Mouse (Mus musculus): ENCODE measurements at regions not wholly inside any gene's neighbourhood (a gene's known extent, or its start where the extent isn't known, plus 50 kb on each side); places are given as distances from the start of the nearest gene placed in this dataset.

DNA sequence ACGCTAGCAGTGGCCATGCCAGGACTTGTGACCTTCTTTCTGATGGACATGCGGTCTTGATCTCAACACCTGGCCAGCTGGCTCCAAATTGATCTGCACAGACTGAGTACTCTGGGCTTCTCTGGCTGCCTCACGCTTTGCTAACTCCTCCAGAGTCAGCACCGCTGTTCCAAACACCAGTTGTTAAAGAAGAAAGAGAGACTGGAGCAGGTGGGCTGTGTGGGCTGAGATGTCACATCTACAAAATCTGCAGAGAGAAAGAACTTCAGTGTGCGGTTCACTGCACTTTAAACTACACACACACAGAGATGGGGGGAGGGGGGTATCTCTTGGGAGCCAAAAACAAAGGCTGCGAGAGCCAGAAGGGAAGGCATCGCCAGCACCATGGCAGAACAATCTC is 234.2 kb downstream of the Rnf144a start:
- no peak for TF ChIP-seq CTCF (IDR thresholded peaks at IDR 0.05; ENCODE audit: low read depth)
- Histone ChIP-seq H3K27ac (ENCODE audit: low read depth, low read length) (no peak overlapping the region), H3K4me2 (ENCODE audit: low read depth) (no peak overlapping the region), H3K36me3 (ENCODE audit: insufficient read depth) (no peaks in the 10 kb centered on the region), H3K9me3 (ENCODE audit: low read length) (no peaks in the 10 kb centered on the region), H3K27me3 (ENCODE audit: insufficient read depth, low read length) (no peaks in the 10 kb centered on the region), H3K9ac (no peak overlapping the region), H3K4me1 (ENCODE audit: insufficient read depth) (no peaks in the 10 kb centered on the region), H3K4me3 (ENCODE audit: low read depth, low read length) (no peak overlapping the region)
- WGBS, result 58% methylated on average over 7 of the region's 7 CpGs
- ATAC-seq (peak; percentile 27; the same call in 1 of the 2 replicates), DNase-seq (peak; percentile 34)

DNA sequence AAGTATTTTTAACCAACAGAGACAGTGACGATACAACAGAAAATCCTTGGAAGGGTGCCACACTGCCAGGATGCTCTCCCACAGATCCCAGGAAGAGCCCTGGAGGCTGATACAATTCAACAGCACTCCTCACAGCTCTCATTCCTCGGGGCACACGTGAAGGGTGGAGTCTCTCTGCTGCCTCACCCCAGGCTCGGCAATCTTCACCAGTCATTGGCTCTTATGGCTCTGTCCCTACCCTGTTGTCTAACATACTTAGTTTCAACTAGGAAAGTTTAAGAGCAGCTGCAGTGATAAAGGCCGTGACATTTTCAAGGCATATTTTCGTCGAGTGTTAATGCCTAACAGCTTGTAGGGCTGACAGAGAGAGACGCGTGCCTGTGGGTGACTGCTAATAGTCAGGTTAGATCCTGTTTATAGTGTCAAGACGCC is 238.8 kb downstream of the Rnf144a start:
- peak; percentile 54 for ATAC-seq
- H3K4me2 ChIP-seq (ENCODE audit: low read depth), result no peak overlapping the region
- H3K27ac ChIP-seq (ENCODE audit: low read depth, low read length), result no peak overlapping the region
- no peaks in the 10 kb centered on the region for H3K36me3 ChIP-seq (ENCODE audit: insufficient read depth)
- no peak for DNase-seq
- H3K9me3 ChIP-seq (ENCODE audit: low read length), result no peaks in the 10 kb centered on the region
- no peak overlapping the region for H3K9ac ChIP-seq
- no peaks in the 10 kb centered on the region for H3K4me1 ChIP-seq (ENCODE audit: insufficient read depth)
- H3K27me3 ChIP-seq (ENCODE audit: insufficient read depth, low read length), result no peaks in the 10 kb centered on the region
- TF ChIP-seq CTCF (IDR thresholded peaks at IDR 0.05; ENCODE audit: low read depth), result no peak
- no peak overlapping the region for H3K4me3 ChIP-seq (ENCODE audit: low read depth, low read length)
- WGBS, result 59% methylated on average over 10 of the region's 10 CpGs

DNA sequence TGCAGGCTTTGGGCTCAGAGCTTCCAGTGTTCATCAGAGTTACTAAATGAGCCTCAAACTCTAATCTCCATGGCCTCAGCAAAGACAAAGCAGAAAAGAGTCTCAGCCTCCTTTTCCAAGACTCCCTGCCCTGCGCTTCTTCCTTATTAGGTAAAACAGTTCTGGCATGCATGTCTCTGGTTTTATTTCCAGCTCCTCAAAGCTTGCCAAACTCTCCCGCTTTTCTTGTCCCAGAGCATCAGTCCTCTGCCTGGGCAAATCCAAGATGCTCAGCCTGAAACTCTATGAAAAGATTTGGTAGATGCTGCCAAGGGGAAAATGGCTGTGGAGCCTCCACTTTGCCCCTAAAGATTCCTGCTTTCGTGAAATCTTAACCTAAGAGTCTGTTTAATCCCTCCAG is 251.6 kb downstream of the Rnf144a start:
- no peaks in the 10 kb centered on the region for H3K36me3 ChIP-seq (ENCODE audit: insufficient read depth)
- ATAC-seq (no peak), DNase-seq (peak; percentile 33)
- H3K9ac ChIP-seq, result no peak overlapping the region
- H3K4me1 ChIP-seq (ENCODE audit: insufficient read depth), result no peaks in the 10 kb centered on the region
- 55% methylated on average over 3 of the region's 3 CpGs for WGBS
- no peaks in the 10 kb centered on the region for H3K9me3 ChIP-seq (ENCODE audit: low read length)
- H3K27me3 ChIP-seq (ENCODE audit: insufficient read depth, low read length), result no peaks in the 10 kb centered on the region
- no peak for TF ChIP-seq CTCF (IDR thresholded peaks at IDR 0.05; ENCODE audit: low read depth)
- no peak overlapping the region for H3K4me2 ChIP-seq (ENCODE audit: low read depth)
- no peak overlapping the region for H3K27ac ChIP-seq (ENCODE audit: low read depth, low read length)
- H3K4me3 ChIP-seq (ENCODE audit: low read depth, low read length), result no peak overlapping the region

DNA sequence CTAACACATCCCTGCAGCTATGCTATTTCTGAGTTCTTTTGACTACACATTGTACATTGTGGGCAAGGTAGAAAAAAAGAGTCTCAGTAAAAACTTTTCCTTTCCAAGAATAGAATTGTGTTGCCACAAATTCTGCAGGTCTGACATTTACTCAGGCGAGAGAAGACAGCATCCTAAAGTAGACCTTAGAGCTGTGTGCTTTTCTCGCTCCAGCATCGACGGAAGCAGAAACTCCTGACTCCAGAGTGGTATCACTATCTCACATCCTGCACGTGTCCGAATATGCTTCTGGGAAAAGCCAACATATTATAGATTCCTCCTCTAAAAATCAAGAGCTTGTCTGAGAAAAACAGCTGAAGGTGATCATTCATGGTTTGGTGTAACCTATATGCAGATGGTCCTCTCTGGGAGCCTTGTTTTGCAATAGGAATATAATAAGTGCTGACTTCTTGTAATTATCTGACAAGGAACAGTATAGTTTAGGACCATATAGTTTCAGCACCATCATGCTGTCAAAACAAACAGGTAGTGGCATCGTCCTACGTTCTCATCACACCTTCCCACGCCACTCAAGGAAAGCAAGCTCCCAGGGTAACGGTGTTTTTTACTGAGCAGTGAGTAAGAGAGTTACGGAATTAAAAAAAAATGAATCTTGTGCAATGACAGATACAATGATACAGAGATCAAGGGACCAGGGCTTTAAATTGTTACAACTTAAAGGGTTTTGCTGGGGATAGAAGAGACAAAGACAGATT is 254.0 kb downstream of the Rnf144a start:
- no peaks in the 10 kb centered on the region for H3K9me3 ChIP-seq (ENCODE audit: low read length)
- no peak overlapping the region for H3K4me2 ChIP-seq (ENCODE audit: low read depth)
- TF ChIP-seq CTCF (IDR thresholded peaks at IDR 0.05; ENCODE audit: low read depth), result no peak
- H3K36me3 ChIP-seq (ENCODE audit: insufficient read depth), result no peaks in the 10 kb centered on the region
- DNase-seq (no peak), ATAC-seq (no peak)
- no peak overlapping the region for H3K27ac ChIP-seq (ENCODE audit: low read depth, low read length)
- no peak overlapping the region for H3K9ac ChIP-seq
- 94% methylated on average over 11 of the region's 11 CpGs for WGBS
- no peak overlapping the region for H3K4me3 ChIP-seq (ENCODE audit: low read depth, low read length)
- H3K4me1 ChIP-seq (ENCODE audit: insufficient read depth), result no peaks in the 10 kb centered on the region
- H3K27me3 ChIP-seq (ENCODE audit: insufficient read depth, low read length), result no peaks in the 10 kb centered on the region

DNA sequence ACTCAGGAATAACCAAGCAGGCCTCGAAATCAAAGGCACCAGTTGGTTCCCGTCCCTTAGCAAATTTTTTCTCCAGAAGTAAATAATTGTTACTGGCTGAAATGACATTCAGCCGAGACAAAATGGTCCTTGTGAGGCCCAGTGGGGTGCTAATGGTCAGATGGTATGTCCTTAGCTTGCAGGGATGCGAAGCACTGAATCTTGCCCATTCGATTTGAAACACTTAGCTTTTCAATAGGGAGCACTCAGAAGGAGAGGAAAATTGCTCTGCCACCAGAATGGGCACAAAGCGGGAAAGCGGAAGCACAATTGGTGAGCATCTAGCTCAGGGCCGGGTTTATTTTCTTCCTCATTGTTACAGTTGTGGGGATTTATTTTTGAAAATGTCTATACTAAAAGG is 262.1 kb downstream of the Rnf144a start:
- Histone ChIP-seq H3K4me1 (ENCODE audit: insufficient read depth) (no peaks in the 10 kb centered on the region), H3K4me3 (ENCODE audit: low read depth, low read length) (no peak overlapping the region), H3K27me3 (ENCODE audit: insufficient read depth, low read length) (no peaks in the 10 kb centered on the region), H3K4me2 (ENCODE audit: low read depth) (no peak overlapping the region), H3K27ac (ENCODE audit: low read depth, low read length) (no peak overlapping the region), H3K36me3 (ENCODE audit: insufficient read depth) (no peaks in the 10 kb centered on the region), H3K9me3 (ENCODE audit: low read length) (no peaks in the 10 kb centered on the region), H3K9ac (no peak overlapping the region)
- no peak for TF ChIP-seq CTCF (IDR thresholded peaks at IDR 0.05; ENCODE audit: low read depth)
- DNase-seq, result no peak
- WGBS, result 32% methylated on average over 8 of the region's 8 CpGs
- ATAC-seq, result no peak

DNA sequence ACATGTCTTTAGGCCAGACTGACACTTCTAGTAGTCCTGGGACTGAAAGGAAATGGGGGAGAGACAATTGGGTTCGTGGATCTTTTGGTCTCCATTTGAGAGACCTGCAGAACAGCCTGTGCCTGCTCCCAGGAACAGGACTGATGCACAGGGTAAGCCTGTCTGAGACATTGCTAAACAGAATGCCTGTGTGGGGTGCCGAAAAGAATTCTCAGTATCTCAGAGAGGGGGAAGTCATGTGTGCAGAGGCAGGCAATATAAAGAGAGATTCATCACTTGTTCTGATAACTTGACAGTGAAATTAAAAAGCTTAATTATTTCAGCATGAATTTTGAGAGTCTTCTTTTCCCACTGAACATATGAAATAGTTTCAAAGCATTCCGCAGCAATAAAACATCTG is 268.7 kb downstream of the Rnf144a start:
- Histone ChIP-seq H3K27me3 (ENCODE audit: insufficient read depth, low read length) (no peaks in the 10 kb centered on the region), H3K27ac (ENCODE audit: low read depth, low read length) (no peak overlapping the region), H3K4me2 (ENCODE audit: low read depth) (no peak overlapping the region), H3K9ac (no peak overlapping the region), H3K4me1 (ENCODE audit: insufficient read depth) (no peaks in the 10 kb centered on the region), H3K36me3 (ENCODE audit: insufficient read depth) (no peaks in the 10 kb centered on the region), H3K9me3 (ENCODE audit: low read length) (no peaks in the 10 kb centered on the region), H3K4me3 (ENCODE audit: low read depth, low read length) (no peak overlapping the region)
- TF ChIP-seq CTCF (IDR thresholded peaks at IDR 0.05; ENCODE audit: low read depth), result no peak
- ATAC-seq (no peak; the same call in 1 of the 2 replicates), DNase-seq (no peak)
- 69% methylated on average over 3 of the region's 3 CpGs for WGBS

DNA sequence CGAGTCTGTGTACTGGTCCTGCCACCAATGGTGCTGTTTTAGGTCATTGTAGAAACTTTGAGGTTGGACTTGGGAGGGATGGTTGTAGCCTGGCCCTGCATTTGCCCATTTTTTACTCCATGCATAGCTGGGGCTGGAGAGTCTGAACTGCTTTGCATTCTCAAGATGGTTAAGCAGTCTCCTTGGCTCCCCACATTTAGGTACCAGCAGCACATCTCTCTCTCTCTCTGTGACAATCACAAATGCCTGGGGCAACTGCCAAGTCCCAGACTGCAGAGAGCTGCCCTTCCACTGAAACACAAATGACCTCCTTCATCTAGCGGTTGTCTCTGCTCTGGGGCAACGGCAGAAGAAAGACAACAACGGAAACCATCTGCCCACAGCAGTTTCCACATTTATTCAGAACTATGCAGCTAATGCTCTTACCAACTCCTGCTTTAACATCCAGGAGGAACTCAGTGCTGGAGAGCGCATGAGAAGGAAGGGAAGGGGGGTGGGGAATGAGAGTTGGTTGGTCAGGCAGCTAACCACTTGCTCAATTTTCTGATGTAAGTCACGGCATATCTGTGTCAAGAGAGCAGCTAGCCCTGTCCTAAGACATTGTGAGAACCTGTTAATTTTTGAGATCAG is 269.9 kb downstream of the Rnf144a start:
- no peaks in the 10 kb centered on the region for H3K4me1 ChIP-seq (ENCODE audit: insufficient read depth)
- DNase-seq, result no peak
- no peak overlapping the region for H3K4me3 ChIP-seq (ENCODE audit: low read depth, low read length)
- H3K27me3 ChIP-seq (ENCODE audit: insufficient read depth, low read length), result no peaks in the 10 kb centered on the region
- TF ChIP-seq CTCF (IDR thresholded peaks at IDR 0.05; ENCODE audit: low read depth), result no peak
- ATAC-seq, result peak; percentile 45; the same call in 1 of the 2 replicates
- no peaks in the 10 kb centered on the region for H3K36me3 ChIP-seq (ENCODE audit: insufficient read depth)
- no peak overlapping the region for H3K4me2 ChIP-seq (ENCODE audit: low read depth)
- no peak overlapping the region for H3K9ac ChIP-seq
- WGBS, result 50% methylated on average over 6 of the region's 6 CpGs
- no peaks in the 10 kb centered on the region for H3K9me3 ChIP-seq (ENCODE audit: low read length)
- H3K27ac ChIP-seq (ENCODE audit: low read depth, low read length), result no peak overlapping the region

Data from forebrain, postnatal 0 days (tissue).